Mouse (Mus musculus): Measurements from ENCODE around the gene Cry2. TPM values are rescaled to one million over a fixed set of nuclear protein-coding genes. Genes with fewer than 3 reads are reported as not detected.

Gene Cry2
- polyA plus RNA-seq, 2 experiments, result 6.0 to 6.2 TPM

GRCm38 (mm10) chr2:92438567-92438966 lies 4.7 kb upstream of the Cry2 start:
- 53% methylated on average over 3 of the region's 3 CpGs for WGBS (ENCODE audit: insufficient replicate concordance)
- DNase-seq (ENCODE audit: low read depth in 3 of 3, low spot score in 3 of 3) (no peak), ATAC-seq (ENCODE audit: insufficient read depth) (no peak)
- no peak overlapping the region for H3K4me3 ChIP-seq (ENCODE audit: insufficient read depth in 1 of 2, low read depth in 2 of 2, low read length in 2 of 2)
- no peaks in the 10 kb centered on the region for H3K9me3 ChIP-seq (ENCODE audit: control insufficient read depth, low read length)
- no peak overlapping the region for H3K9ac ChIP-seq (replicated peaks)
- TF ChIP-seq EP300 (IDR thresholded peaks at IDR 0.05; ENCODE audit: low read depth) (no peak), CTCF (IDR thresholded peaks at IDR 0.05; ENCODE audit: low read depth) (no peak)
- H3K4me1 ChIP-seq (replicated peaks; ENCODE audit: control insufficient read depth in 2 of 2, insufficient read depth in 2 of 2, low read length in 1 of 2), result peaks cover 9 to 25% of the 10 kb centered on the region in 2 experiments
- H3K27me3 ChIP-seq (ENCODE audit: control insufficient read depth, insufficient read depth, low read length), result no peaks in the 10 kb centered on the region
- no peak overlapping the region for H3K27ac ChIP-seq
- H3K36me3 ChIP-seq (replicated peaks; ENCODE audit: control insufficient read depth, insufficient read depth, low read depth), result no peaks in the 10 kb centered on the region
- no peak overlapping the region for H3K4me2 ChIP-seq (ENCODE audit: low read depth)

GRCm38 (mm10) chr2:92437875-92438274 lies 4.0 kb upstream of the Cry2 start:
- H3K4me2 ChIP-seq (ENCODE audit: low read depth), result peak overlapping the region; percentile 50
- H3K9ac ChIP-seq (replicated peaks), result no peak overlapping the region
- no peaks in the 10 kb centered on the region for H3K27me3 ChIP-seq (ENCODE audit: control insufficient read depth, insufficient read depth, low read length)
- H3K36me3 ChIP-seq (replicated peaks; ENCODE audit: control insufficient read depth, insufficient read depth, low read depth), result no peaks in the 10 kb centered on the region
- H3K4me1 ChIP-seq (replicated peaks; ENCODE audit: control insufficient read depth in 2 of 2, insufficient read depth in 2 of 2, low read length in 1 of 2), result peaks cover 11 to 23% of the 10 kb centered on the region in 2 experiments
- H3K9me3 ChIP-seq (ENCODE audit: control insufficient read depth, low read length), result no peaks in the 10 kb centered on the region
- ATAC-seq (ENCODE audit: insufficient read depth), result no peak
- TF ChIP-seq CTCF (IDR thresholded peaks at IDR 0.05; ENCODE audit: low read depth) (peak; percentile 88), EP300 (IDR thresholded peaks at IDR 0.05; ENCODE audit: low read depth) (no peak)
- WGBS (ENCODE audit: insufficient replicate concordance), result 0% methylated on average over 5 of the region's 5 CpGs
- no peak overlapping the region for H3K27ac ChIP-seq
- H3K4me3 ChIP-seq (ENCODE audit: insufficient read depth in 1 of 2, low read depth in 2 of 2, low read length in 2 of 2), result no peak overlapping the region
- DNase-seq (ENCODE audit: low read depth in 3 of 3, low spot score in 3 of 3), result peak; percentile 68 to 76 (median 74)

- ATAC-seq (ENCODE audit: insufficient read depth), result no peak
- Histone ChIP-seq H3K27ac (no peak overlapping the region), H3K27me3 (ENCODE audit: control insufficient read depth, insufficient read depth, low read length) (no peaks in the 10 kb centered on the region), H3K9me3 (ENCODE audit: control insufficient read depth, low read length) (no peaks in the 10 kb centered on the region), H3K36me3 (replicated peaks; ENCODE audit: control insufficient read depth, insufficient read depth, low read depth) (no peaks in the 10 kb centered on the region), H3K4me2 (ENCODE audit: low read depth) (peak overlapping the region; percentile 50), H3K4me3 (ENCODE audit: insufficient read depth in 1 of 2, low read depth in 2 of 2, low read length in 2 of 2) (no peak overlapping the region), H3K4me1 (replicated peaks; ENCODE audit: control insufficient read depth in 2 of 2, insufficient read depth in 2 of 2, low read length in 1 of 2) (peaks cover 16 to 24% of the 10 kb centered on the region in 2 experiments), H3K9ac (replicated peaks) (no peak overlapping the region)
- peak in 1 of 3 experiments; percentile 30 for DNase-seq (ENCODE audit: low read depth in 3 of 3, low spot score in 3 of 3)
- WGBS (ENCODE audit: insufficient replicate concordance), result 31% methylated on average over 4 of the region's 4 CpGs
- TF ChIP-seq EP300 (IDR thresholded peaks at IDR 0.05; ENCODE audit: low read depth) (0 out of 2 replicates have a peak, but pooled peaks have one; percentile 12), CTCF (IDR thresholded peaks at IDR 0.05; ENCODE audit: low read depth) (no peak)
These were observed 3.5 kb upstream of the Cry2 start for GRCm38 (mm10) chr2:92437366-92437765.

GRCm38 (mm10) chr2:92435023-92435422 lies 1.2 kb upstream of the Cry2 start:
- no peaks in the 10 kb centered on the region for H3K27me3 ChIP-seq (ENCODE audit: control insufficient read depth, insufficient read depth, low read length)
- H3K9ac ChIP-seq (replicated peaks), result no peak overlapping the region

DNA sequence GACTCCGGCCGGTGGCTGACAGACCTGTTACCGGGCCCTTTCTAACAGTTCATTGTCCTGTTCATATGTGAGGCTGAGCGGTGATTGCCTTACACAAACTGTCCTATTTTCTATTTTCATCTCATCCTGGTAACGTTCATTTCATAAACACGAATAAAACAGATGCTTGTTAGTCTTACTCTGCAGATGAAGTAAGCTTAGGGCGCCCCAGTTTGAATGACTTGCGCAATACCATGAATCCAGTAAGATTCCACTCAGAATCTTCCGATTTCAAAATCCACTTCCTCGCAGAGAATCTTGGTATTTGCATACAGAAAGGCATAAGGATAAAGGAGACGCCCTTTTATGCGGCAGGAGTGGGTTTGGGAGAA lies 517 bp upstream of the Cry2 start:
- no peak for ATAC-seq (ENCODE audit: insufficient read depth)
- no peaks in the 10 kb centered on the region for H3K9me3 ChIP-seq (ENCODE audit: control insufficient read depth, low read length)
- H3K4me2 ChIP-seq (ENCODE audit: low read depth), result peak overlapping the region; percentile 84
- H3K36me3 ChIP-seq (replicated peaks; ENCODE audit: control insufficient read depth, insufficient read depth, low read depth), result no peaks in the 10 kb centered on the region
- peaks cover 30 to 49% of the 10 kb centered on the region in 2 experiments for H3K4me1 ChIP-seq (replicated peaks; ENCODE audit: control insufficient read depth in 2 of 2, insufficient read depth in 2 of 2, low read length in 1 of 2)
- WGBS (ENCODE audit: insufficient replicate concordance), result 10% methylated on average over 12 of the region's 12 CpGs
- peak overlapping the region; percentile 60 to 61 for H3K4me3 ChIP-seq (ENCODE audit: insufficient read depth in 1 of 2, low read depth in 2 of 2, low read length in 2 of 2)
- no peak for DNase-seq (ENCODE audit: low read depth in 3 of 3, low spot score in 3 of 3)
- H3K27me3 ChIP-seq (ENCODE audit: control insufficient read depth, insufficient read depth, low read length), result no peaks in the 10 kb centered on the region
- H3K9ac ChIP-seq (replicated peaks), result peak overlapping the region; percentile 54
- TF ChIP-seq EP300 (IDR thresholded peaks at IDR 0.05; ENCODE audit: low read depth) (no peak), CTCF (IDR thresholded peaks at IDR 0.05; ENCODE audit: low read depth) (no peak)
- no peak overlapping the region for H3K27ac ChIP-seq

More at GRCm38 (mm10) chr2:92435023-92435422, 1.2 kb upstream of the Cry2 start:
- no peak for TF ChIP-seq EP300 (IDR thresholded peaks at IDR 0.05; ENCODE audit: low read depth)
- TF ChIP-seq CTCF (IDR thresholded peaks at IDR 0.05; ENCODE audit: low read depth), result no peak
- Histone ChIP-seq H3K4me2 (ENCODE audit: low read depth) (peak overlapping the region; percentile 84; the same call in 1 of the 2 replicates), H3K4me3 (ENCODE audit: insufficient read depth in 1 of 2, low read depth in 2 of 2, low read length in 2 of 2) (no peak overlapping the region), H3K9me3 (ENCODE audit: control insufficient read depth, low read length) (no peaks in the 10 kb centered on the region), H3K4me1 (replicated peaks; ENCODE audit: control insufficient read depth in 2 of 2, insufficient read depth in 2 of 2, low read length in 1 of 2) (peaks cover 30 to 43% of the 10 kb centered on the region in 2 experiments), H3K36me3 (replicated peaks; ENCODE audit: control insufficient read depth, insufficient read depth, low read depth) (no peaks in the 10 kb centered on the region), H3K27ac (no peak overlapping the region)
- ATAC-seq (ENCODE audit: insufficient read depth) (no peak), DNase-seq (ENCODE audit: low read depth in 3 of 3, low spot score in 3 of 3) (no peak)
- WGBS (ENCODE audit: insufficient replicate concordance), result 57% methylated on average over 6 of the region's 6 CpGs

Data from liver, embryonic 14.5 days (tissue).